Comparison of ENCODE assay signal across 19 mouse cellular contexts in the genomic region with DNA sequence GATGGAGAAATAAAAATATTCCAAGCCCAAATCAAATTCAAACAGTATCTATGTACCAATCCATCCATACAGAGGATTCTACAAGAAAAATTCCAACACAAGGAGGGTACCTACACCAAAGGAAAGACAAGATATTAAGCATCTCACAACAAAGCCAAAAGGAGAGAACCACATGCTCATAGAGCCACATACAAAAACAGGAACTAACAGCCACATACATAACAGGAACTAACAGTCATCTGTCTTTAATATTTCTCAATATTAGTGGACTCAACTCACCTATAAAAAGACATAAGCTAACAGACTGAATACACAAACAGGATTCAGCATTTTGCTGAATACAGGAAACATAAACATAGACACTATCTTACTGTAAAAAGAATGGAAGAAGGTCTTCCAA.
DNase-seq lines count a peak whose midpoint lies in the region; ATAC-seq lines count a peak whose summit lies in the region.
"Had no signal": no experiment of that assay in that cellular context is flagged by ENCODE, and none has a peak within 500 bp of the region (broad histone marks: within the 10 kb centered on the region; RNA-seq: fewer than 3 reads in every experiment).

No protein-coding gene starts in this region.

- no peaks in the 10 kb centered on the region for H3K27me3 ChIP-seq in heart, embryonic 10.5 days (ENCODE audit: insufficient read depth, poor library complexity, severe bottlenecking)
- H3K27me3 ChIP-seq: embryonic facial prominence, embryonic 13.5 days; embryonic facial prominence, embryonic 15.5 days; forebrain, embryonic 13.5 days; forebrain, embryonic 15.5 days had no signal

- no peaks in the 10 kb centered on the region for H3K4me1 ChIP-seq in heart, embryonic 10.5 days
- H3K4me1 ChIP-seq: embryonic facial prominence, embryonic 13.5 days; embryonic facial prominence, embryonic 15.5 days; forebrain, embryonic 13.5 days; forebrain, embryonic 15.5 days had no signal

- H3K36me3 ChIP-seq in heart, embryonic 10.5 days: no peaks in the 10 kb centered on the region
- H3K36me3 ChIP-seq: embryonic facial prominence, embryonic 13.5 days; embryonic facial prominence, embryonic 15.5 days; forebrain, embryonic 15.5 days had no signal

- DNase-seq in 416B (ENCODE audit: low read depth): peak; percentile 27
- DNase-seq in heart, embryonic 10.5 days (ENCODE audit: low spot score): no peak
- DNase-seq in adrenal gland, adult 2 months: no peak
- DNase-seq: adrenal gland, adult 8-10 months; adrenal gland, postnatal 14 days; adrenal gland, postnatal 36 days; cerebellum, adult 11-12 months; cerebellum, adult 2 months; cerebellum, adult 9-10 months; cerebellum, postnatal 10 days; cerebellum, postnatal 25 days; embryo, embryonic 11 days; forebrain, postnatal 0 days had no signal

- no peaks in the 10 kb centered on the region for H3K9me3 ChIP-seq in heart, embryonic 10.5 days
- H3K9me3 ChIP-seq: embryonic facial prominence, embryonic 13.5 days; embryonic facial prominence, embryonic 15.5 days; forebrain, embryonic 13.5 days; forebrain, embryonic 15.5 days had no signal

- no peak overlapping the region for H3K4me3 ChIP-seq in heart, embryonic 10.5 days
- H3K4me3 ChIP-seq: embryonic facial prominence, embryonic 13.5 days; embryonic facial prominence, embryonic 15.5 days; forebrain, embryonic 13.5 days; forebrain, embryonic 15.5 days had no signal

- H3K27ac ChIP-seq in heart, embryonic 10.5 days: no peak overlapping the region
- H3K27ac ChIP-seq: embryonic facial prominence, embryonic 13.5 days; embryonic facial prominence, embryonic 15.5 days; forebrain, embryonic 13.5 days; forebrain, embryonic 15.5 days had no signal

- peak; percentile 78 for ATAC-seq in granulocyte monocyte progenitor cell, adult 5-6 weeks (replicated peaks; ENCODE audit: poor library complexity, severe bottlenecking)
- peak; percentile 77 for ATAC-seq in megakaryocyte progenitor cell, adult 5-6 weeks (replicated peaks; ENCODE audit: poor library complexity)
- ATAC-seq: forebrain, embryonic 13.5 days; forebrain, embryonic 15.5 days; forebrain, postnatal 0 days had no signal
